Mouse (Mus musculus) ES-Bruce4 (cell line): Measurements from ENCODE around the gene Rora.

Experiments used
- CTCF ChIP-seq: IDR thresholded peaks from one replicate; pipeline ENCODE4 v1.8.1; 2011; ENCODE audit warnings: low read depth, low read length
- EP300 ChIP-seq: IDR thresholded peaks from 2 replicates; pipeline ENCODE4 v1.6.1; 2011; ENCODE audit warnings: low read depth, low read length; ENCODE audit not compliant: insufficient read depth
- POLR2A ChIP-seq: IDR thresholded peaks from one replicate; pipeline ENCODE4 v1.8.1; 2011; ENCODE audit warnings: low read length; ENCODE audit not compliant: insufficient read depth

- no peak for TF ChIP-seq CTCF
- TF ChIP-seq POLR2A: no peak
- no peak for TF ChIP-seq EP300
Measured at GRCm38 (mm10) chr9:68787665-68788064, 134.1 kb downstream of the Rora start.
